Mouse (Mus musculus) erythroblast, embryonic 14.5 days (primary cell): ENCODE measurements around the gene Hsd17b7. TPM values are rescaled to one million over a fixed set of nuclear protein-coding genes. Genes with fewer than 3 reads are reported as not detected.

Source experiments
- H3K27me3 ChIP-seq: 2 replicates; pipeline ENCODE4 v1.6.1; 2012; ENCODE audit warnings: inconsistent platforms; ENCODE audit not compliant: control insufficient read depth
- H3K36me3 ChIP-seq: 2 replicates; pipeline ENCODE4 v1.6.1; 2012; ENCODE audit warnings: mild to moderate bottlenecking, inconsistent platforms; ENCODE audit not compliant: control insufficient read depth
- H3K4me1 ChIP-seq: 2 replicates; pipeline ENCODE4 v1.6.1; 2012; ENCODE audit warnings: inconsistent platforms; ENCODE audit not compliant: control insufficient read depth
- H3K4me3 ChIP-seq: replicated peaks from 2 replicates; pipeline ENCODE3; 2012; ENCODE audit warnings: moderate library complexity, mild to moderate bottlenecking, inconsistent platforms
- H3K9me3 ChIP-seq: 2 replicates; pipeline ENCODE4 v1.6.1; 2012; ENCODE audit warnings: low read length, inconsistent platforms, mixed read lengths; ENCODE audit not compliant: control insufficient read depth
- GATA1 ChIP-seq: IDR thresholded peaks from 2 replicates; pipeline ENCODE4 v1.6.1; 2012; ENCODE audit warnings: low read length, inconsistent platforms, mixed read lengths
- TAL1 ChIP-seq: IDR thresholded peaks from 3 replicates; pipeline ENCODE4 v1.6.1; 2012; ENCODE audit warnings: low read length, inconsistent platforms, mixed read lengths
- polyA plus RNA-seq: library from polyadenylated mRNA; stranded (reverse); fragments of >175 nt; gene quantifications from 2 replicates; pipeline ENCODE4 v1.2.3, GENCODE M21; 2012

Hsd17b7 gene
- polyA plus RNA-seq, 1 experiment, result 0.02 TPM

- H3K9me3 ChIP-seq, result no peaks in the 10 kb centered on the region
- H3K36me3 ChIP-seq, result peaks cover 7% of the 10 kb centered on the region
- no peaks in the 10 kb centered on the region for H3K4me1 ChIP-seq
- no peak for TF ChIP-seq GATA1
- no peak for TF ChIP-seq TAL1
- no peaks in the 10 kb centered on the region for H3K27me3 ChIP-seq
- H3K4me3 ChIP-seq, result no peak overlapping the region
Measured at GRCm38 (mm10) chr1:169948280-169948679, 20.8 kb downstream of the Hsd17b7 start.

- H3K36me3 ChIP-seq, result peaks cover 5% of the 10 kb centered on the region
- no peaks in the 10 kb centered on the region for H3K4me1 ChIP-seq
- no peaks in the 10 kb centered on the region for H3K27me3 ChIP-seq
- TF ChIP-seq TAL1 (no peak), GATA1 (no peak)
- H3K4me3 ChIP-seq, result no peak overlapping the region
- no peaks in the 10 kb centered on the region for H3K9me3 ChIP-seq
Measured at GRCm38 (mm10) chr1:169947654-169948053, 21.4 kb downstream of the Hsd17b7 start.

GRCm38 (mm10) chr1:169946004-169946403 lies 23.0 kb downstream of the Hsd17b7 start:
- H3K9me3 ChIP-seq, result no peaks in the 10 kb centered on the region
- no peaks in the 10 kb centered on the region for H3K4me1 ChIP-seq
- TF ChIP-seq GATA1, result no peak
- TF ChIP-seq TAL1, result no peak

GRCm38 (mm10) chr1:169939345-169939744 lies 29.7 kb downstream of the Hsd17b7 start:
- Histone ChIP-seq H3K27me3 (no peaks in the 10 kb centered on the region), H3K4me3 (no peak overlapping the region), H3K9me3 (no peaks in the 10 kb centered on the region), H3K4me1 (no peaks in the 10 kb centered on the region), H3K36me3 (no peaks in the 10 kb centered on the region)
- no peak for TF ChIP-seq TAL1
- no peak for TF ChIP-seq GATA1

More at GRCm38 (mm10) chr1:169946004-169946403, 23.0 kb downstream of the Hsd17b7 start:
- Histone ChIP-seq H3K27me3 (no peaks in the 10 kb centered on the region), H3K4me3 (no peak overlapping the region), H3K36me3 (no peaks in the 10 kb centered on the region; the same call in 1 of the 2 replicates)

GRCm38 (mm10) chr1:169934005-169934725 lies 34.9 kb downstream of the Hsd17b7 start:
- no peak overlapping the region for H3K4me3 ChIP-seq
- no peaks in the 10 kb centered on the region for H3K36me3 ChIP-seq
- no peaks in the 10 kb centered on the region for H3K4me1 ChIP-seq
- no peaks in the 10 kb centered on the region for H3K9me3 ChIP-seq
- TF ChIP-seq GATA1 (no peak), TAL1 (no peak)
- H3K27me3 ChIP-seq, result no peaks in the 10 kb centered on the region

GRCm38 (mm10) chr1:169932122-169932746 lies 36.8 kb downstream of the Hsd17b7 start:
- Histone ChIP-seq H3K4me1 (no peaks in the 10 kb centered on the region), H3K4me3 (no peak overlapping the region), H3K9me3 (no peaks in the 10 kb centered on the region), H3K36me3 (no peaks in the 10 kb centered on the region), H3K27me3 (no peaks in the 10 kb centered on the region)
- no peak for TF ChIP-seq TAL1
- no peak for TF ChIP-seq GATA1

- H3K4me3 ChIP-seq, result no peak overlapping the region
- H3K36me3 ChIP-seq, result no peaks in the 10 kb centered on the region
- H3K27me3 ChIP-seq, result no peaks in the 10 kb centered on the region
- no peak for TF ChIP-seq TAL1
- TF ChIP-seq GATA1, result no peak
- H3K4me1 ChIP-seq, result no peaks in the 10 kb centered on the region
- H3K9me3 ChIP-seq, result no peaks in the 10 kb centered on the region
Measured at GRCm38 (mm10) chr1:169931698-169932097, 37.3 kb downstream of the Hsd17b7 start.

- Histone ChIP-seq H3K36me3 (no peaks in the 10 kb centered on the region), H3K27me3 (no peaks in the 10 kb centered on the region), H3K4me1 (no peaks in the 10 kb centered on the region), H3K9me3 (no peaks in the 10 kb centered on the region), H3K4me3 (no peak within 1 kb of the TSS)
- TF ChIP-seq TAL1 (no peak), GATA1 (no peak)
Measured at GRCm38 (mm10) chr1:169928454-169928971, 40.5 kb downstream of the Hsd17b7 start, which contains the start of gene Ccdc190. Ccdc190 (plus strand) TSS chr1:169928648.

- Histone ChIP-seq H3K4me3 (no peak overlapping the region), H3K9me3 (no peaks in the 10 kb centered on the region), H3K27me3 (no peaks in the 10 kb centered on the region), H3K36me3 (no peaks in the 10 kb centered on the region), H3K4me1 (no peaks in the 10 kb centered on the region)
- TF ChIP-seq TAL1 (no peak), GATA1 (no peak)
Measured at GRCm38 (mm10) chr1:169927753-169928369, 41.2 kb downstream of the Hsd17b7 start.
